Mouse (Mus musculus): ENCODE data around the gene Gm17349.
"Not testable (repeated sequence)": the region's sequence is repeated elsewhere in the genome, so short reads cannot be mapped to it uniquely, and the experiment has no call there.

Gm17349 gene

GRCm38 (mm10) chr15:99718461-99719021 is 13.3 kb upstream of the Gm17349 start:
- in situ Hi-C loops (cut with MboI, MseI): no loop called here

DNA sequence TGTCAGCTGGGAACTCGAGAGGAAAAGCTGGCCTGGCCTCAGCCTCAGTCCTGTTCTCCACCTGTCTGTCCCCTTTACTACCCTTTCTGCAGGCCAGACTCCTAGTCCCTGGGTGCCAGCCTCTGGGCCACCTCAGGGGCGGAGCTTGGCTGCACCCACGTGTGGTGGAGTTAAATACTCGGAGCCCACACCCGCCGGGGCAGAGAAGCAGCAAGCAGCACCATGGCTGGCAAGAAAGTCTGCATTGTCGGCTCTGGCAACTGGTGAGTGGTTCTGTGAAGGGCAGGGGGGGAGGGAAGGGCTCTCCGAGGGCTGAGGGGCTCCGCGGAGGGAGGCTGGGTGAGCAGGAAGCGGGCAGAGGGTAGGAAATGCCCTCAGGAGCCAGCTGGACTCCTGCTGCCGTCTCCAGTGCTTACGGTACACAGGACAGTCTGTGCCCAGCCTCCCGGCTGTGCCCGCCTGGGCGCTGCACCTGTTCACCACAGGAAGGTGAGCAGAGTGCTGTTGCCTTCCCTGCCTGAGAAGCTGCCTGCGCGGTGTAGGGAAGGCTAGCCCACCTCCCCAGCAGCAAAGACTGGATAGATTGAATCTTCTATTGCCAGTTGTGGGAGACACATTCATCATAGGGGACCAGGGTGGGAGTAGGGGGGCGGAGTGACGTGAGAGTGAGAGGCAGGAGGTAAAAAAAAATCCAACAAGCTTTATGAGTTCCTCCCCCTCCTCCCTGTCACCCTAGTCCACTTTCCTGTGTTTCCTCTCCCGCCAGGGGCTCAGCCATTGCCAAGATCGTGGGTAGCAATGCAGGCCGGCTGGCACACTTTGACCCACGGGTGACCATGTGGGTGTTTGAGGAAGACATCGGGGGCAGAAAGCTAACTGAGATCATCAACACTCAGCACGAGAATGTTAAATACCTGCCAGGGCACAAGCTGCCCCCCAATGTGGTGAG is 12.4 kb upstream of the Gm17349 start, which contains the start of gene Gpd1:
Gpd1 (plus strand) TSS at position 130 of the 949 bp plus-strand sequence.
- in situ Hi-C loops (cut with MboI, MseI): no loop called here

GRCm38 (mm10) chr15:99716814-99717213 is 11.5 kb upstream of the Gm17349 start:
- in situ Hi-C loops (cut with MboI, MseI): no loop called here

DNA sequence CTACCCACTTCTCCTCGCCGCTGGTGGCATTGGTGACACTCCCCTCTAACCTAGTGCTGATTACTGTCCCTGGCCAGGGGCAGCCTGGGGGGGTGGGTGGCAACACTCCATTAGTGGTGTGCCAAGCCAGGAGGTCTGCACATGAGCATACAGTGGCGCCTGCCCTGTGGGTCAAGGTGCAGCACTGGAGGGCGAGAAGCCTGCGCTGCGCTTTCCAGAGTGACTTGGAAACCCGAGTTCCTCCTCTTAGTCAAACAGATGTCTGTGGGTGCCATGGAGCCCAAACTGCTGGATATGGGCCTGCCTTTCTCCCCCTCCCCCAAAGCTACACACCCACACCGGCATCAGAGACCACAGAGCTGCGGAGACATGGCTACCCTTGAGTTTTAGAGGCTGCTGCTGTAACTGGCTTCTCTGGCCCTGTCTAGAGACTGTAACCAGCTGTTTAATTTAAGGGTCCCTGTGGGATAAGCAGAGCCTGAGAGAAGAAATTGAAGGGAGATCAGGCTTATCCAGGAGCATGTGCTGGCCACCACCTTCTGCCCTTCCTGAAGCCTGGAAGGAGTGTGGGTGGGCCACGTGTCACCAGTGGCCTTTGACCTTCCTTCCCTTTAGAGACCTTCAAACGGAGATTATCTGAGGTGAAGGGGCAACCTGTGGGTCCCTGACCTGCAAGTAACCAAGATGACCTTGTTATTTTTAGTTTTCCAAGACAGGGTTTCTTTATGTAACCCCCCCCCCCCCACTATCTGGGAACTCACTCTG is 10.9 kb upstream of the Gm17349 start:
- in situ Hi-C loops (cut with MboI, MseI): no loop called here

DNA sequence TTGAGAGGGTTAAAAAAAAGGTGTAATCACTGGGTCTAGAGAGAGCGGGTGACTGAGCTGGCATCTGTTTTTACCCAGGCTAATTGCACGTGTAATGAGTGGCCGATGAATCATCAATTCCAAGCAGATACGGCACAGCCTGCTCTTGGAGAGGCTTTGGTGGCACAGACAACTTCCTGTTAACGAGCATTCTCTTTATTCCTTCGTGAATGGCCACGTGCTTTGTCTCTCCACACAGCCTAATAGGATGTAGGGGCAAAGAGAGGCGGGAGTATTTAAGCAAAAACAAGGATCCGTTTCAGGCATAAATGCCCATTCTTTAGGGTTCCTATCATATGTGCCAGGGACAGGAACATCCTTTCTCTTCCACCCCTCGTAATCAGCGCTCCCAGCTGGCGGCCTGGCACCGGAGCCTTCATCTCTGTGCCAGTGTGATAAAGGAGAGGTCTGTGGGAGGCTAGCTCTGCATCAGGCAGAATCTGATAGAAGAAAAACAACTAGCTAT is 10.1 kb upstream of the Gm17349 start:
- in situ Hi-C loops (cut with MboI, MseI): no loop called here

DNA sequence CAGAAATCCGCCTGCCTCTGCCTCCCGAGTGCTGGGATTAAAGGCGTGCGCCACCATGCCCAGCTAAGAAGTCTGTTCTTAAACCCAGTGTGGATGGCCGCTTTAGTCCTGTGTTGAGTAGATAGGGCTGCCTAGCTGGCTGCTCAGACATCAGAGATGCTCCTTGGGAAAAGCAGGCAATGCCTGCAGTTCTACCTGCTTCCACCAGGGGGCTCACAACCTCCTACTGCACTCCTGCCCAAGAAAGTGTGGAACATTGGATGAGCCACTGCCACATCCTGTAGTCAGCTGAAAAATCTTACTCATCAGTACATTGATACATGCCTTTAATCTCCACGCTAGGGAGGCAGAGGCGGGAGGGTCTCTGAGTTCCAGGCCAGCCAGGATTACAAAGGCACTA is 9.6 kb upstream of the Gm17349 start:
- in situ Hi-C loops (cut with MboI, MseI): no loop called here

GRCm38 (mm10) chr15:99714206-99714605 is 8.9 kb upstream of the Gm17349 start:
- in situ Hi-C loops (cut with MboI, MseI): no loop called here

DNA sequence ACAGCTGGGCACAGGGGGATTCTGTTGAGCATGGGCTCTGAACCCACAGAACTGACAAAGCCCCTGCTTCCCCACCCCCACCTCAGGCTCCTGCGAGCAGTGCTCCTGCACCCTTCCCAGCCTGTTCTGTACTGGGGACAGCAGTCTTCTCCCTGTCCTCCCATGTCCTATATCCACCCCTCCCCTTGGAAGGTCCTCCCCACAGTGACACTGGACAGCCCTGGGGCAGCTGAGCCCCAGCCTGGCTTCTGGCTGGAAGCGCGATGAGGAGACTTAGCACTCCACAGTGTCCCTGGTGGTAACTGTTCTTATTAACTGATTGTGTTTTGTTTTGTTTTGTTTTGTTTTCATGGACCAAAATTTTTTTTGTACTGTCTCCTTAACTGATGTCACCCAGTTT is 8.3 kb upstream of the Gm17349 start:
- in situ Hi-C loops (cut with MboI, MseI): no loop called here

DNA sequence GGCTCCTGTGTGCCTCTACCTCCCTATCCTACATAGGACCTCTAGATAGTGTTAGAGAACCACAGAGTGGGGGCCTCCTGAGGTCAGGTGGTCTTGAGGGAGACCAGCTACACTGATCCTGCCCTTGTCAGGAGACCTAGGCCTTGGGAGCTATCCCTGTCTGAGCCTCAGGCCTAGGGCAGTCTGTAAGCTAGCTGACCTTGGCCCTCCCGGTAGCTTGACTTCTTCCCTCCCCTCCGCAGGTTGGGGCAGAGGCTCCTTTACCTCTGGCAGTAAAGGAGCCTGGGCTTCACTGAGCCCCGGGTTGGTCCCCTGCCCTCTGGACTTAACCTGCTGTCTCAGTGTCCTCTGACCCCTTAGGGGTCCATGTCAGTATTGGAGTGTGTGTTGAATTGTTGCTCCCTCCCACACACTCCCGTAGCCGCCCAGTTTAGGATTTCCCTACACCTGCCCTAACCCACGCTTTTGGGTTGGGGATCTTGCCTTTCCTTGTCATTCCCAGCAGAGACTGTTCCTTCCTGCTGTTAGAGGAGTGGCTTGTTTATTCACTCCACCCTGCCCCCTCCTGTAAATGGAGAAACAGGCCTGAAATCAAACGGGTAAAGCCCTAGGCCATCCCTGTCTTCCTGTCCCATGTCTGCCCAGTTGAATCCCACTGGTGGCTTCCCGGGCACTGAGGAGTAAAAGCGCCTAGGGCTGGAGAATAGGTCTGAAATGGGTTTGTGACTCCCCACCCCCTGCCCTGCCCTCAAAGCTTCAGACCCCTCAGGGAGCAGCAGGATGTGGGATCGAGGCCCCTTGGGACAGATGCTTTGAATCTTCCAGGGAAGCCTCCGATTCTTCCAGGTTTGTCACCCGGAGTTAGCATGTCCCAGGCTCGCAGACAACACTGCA is 7.6 kb upstream of the Gm17349 start:
- in situ Hi-C loops (cut with MboI, MseI): no loop called here

GRCm38 (mm10) chr15:99711491-99711890 is 6.2 kb upstream of the Gm17349 start:
- in situ Hi-C loops (cut with MboI, MseI): no loop called here

DNA sequence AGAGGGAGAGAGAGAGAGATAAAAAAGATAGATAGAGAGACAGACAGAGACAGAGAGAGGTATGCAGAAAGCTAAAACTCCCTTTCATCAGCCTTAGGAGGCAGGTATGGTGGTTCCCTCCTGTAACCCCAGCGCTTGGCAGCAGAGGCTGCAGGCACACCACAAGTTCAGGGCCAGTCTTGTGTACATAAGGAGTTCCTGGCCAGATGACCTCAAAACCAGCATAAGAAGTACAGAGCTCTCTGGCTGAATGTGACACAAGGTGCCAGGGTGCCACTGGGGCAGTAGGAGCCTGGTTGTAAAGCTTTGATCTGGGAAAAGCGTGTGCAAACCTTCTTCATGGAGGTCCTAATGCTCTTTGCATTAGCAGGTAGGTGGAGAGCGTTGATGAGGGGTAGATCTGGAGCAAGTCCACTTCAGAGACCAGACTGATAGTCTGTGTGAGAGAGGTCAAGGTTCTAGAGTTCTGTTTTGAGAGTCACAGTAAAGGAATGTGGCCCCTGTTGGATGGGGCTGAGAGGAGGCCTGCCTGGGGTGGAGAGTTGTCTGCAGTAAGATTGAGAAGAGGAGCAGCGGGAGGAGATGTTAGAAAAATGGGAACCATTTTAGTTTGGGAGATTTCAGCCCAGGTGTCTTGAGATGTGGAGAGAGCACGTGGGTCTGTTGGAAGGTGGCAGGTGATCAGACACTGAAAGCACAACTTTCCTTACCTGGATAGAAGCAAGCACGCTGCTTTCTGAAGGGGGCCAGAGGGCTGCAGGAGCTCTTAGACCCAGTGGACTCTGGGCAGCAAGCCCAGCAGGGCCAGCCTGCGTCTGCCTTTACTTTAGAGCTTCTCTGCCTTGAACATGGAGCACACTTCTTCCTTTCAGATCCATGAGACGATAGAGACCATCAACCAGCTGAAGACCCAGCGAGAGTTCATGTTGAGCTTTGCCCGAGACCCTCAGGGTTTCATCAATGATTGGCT is 5.2 kb upstream of the Gm17349 start:
- in situ Hi-C loops (cut with MboI, MseI): no loop called here

GRCm38 (mm10) chr15:99708176-99708575 is 2.9 kb upstream of the Gm17349 start:
- in situ Hi-C loops (cut with MboI, MseI): no loop called here

DNA sequence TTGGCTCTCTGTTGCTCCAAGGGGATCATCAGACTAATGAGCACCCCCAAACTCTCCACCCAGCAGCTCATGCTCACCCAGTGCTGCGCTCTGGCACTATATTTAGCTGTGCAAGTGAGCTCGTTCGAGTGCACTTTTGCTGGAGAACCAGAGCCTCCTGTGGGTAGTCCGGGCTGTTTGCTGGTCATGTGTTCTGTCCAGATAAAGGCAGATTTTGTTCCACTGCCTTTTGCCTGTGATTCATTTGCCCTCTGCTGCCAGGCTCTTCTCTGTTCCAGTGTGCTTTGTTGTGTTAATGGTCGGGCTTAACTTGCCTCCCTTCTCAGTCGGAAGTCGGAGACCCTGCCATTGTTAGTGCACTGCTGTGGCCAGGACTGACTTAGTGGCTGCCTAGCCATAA is 409 bp downstream of the Gm17349 start:
- in situ Hi-C loops (cut with MboI, MseI): no loop called here

DNA sequence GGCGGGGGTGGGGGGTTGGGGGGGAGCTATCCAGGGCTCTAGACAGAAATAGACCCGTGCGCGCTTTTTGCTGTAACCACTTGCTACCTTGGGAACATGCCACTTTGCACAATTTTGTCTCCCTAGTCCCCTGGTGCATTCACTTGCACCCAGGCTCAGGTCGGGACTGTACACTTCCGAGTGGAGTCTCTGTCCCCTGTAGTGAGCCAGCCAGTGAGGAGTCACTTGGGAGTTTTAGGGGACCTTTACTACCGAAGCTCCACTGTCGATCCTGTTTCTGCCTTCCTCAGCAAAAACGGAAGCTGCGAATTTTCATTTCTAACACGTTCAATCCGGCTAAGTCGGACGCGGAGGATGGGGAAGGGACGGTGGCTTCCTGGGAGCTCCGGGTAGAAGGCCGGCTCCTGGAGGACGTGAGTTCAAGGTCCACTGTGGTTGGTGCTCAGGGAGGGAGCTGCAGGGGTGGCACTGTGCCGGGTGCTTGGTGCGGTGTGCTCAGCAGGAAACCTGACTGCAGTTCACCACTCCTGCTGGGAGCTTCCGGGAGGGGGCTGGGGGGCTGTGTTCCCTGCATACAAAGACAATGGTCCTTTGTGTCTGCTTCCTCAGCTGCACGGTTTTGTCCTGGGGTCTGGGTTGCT is 1.1 kb downstream of the Gm17349 start:
- in situ Hi-C loops (cut with MboI, MseI): no loop called here

GRCm38 (mm10) chr15:99703676-99704040 is 1.6 kb downstream of the Gm17349 start:
- in situ Hi-C loops (cut with MboI, MseI): no loop called here

- in situ Hi-C loops (cut with MboI, MseI): no loop called here
Observed at GRCm38 (mm10) chr15:99703104-99703503, 2.2 kb downstream of the Gm17349 start.

DNA sequence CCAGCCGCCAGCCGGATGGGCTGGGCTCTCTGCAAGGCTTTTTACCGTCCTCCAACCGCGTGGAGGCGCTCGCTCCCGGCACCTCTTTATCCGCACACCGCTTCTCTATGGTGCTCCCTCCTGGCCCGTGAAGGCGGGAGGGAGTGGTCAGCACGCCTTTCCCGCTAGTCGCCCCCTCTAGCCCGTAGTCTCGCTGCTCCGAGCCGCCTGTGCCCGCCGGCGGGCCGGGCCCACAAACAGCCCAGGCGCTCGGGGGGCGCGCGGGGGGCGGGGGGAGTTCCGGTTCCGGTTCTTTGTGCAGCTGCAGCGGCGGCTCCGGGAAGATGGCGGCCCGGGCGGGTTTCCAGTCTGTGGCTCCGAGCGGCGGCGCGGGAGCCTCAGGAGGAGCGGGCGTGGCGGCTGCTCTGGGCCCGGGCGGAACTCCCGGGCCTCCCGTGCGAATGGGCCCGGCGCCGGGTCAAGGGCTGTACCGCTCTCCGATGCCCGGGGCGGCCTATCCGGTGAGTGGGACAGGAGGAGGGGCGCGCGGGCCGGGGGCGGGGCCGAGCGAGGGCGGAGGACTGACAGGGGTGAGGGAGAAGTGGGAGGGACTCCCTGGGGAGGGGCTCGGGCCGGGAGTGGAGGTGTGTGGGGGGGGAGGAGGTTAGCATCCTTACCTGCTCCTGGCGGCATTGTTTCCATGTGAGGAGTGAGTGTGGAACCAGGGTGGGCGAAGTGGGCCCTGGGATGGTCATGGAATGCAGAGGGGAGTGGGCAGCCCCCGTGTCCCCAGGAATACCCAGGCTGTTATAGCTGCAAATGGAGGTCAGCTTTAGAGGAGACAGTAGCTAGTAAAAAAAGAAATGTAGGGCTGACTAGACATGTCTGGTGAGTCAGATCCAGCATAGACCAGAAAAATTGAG is 3.0 kb downstream of the Gm17349 start, which contains the start of gene Smarcd1:
Smarcd1 (plus strand) TSS at position 131 of the 902 bp plus-strand sequence.
- in situ Hi-C loops (cut with MboI, MseI): no loop called here

GRCm38 (mm10) chr15:99701640-99701998 is 3.7 kb downstream of the Gm17349 start:
- in situ Hi-C loops (cut with MboI, MseI): not testable (repeated sequence)
